Mouse (Mus musculus) right cerebral cortex, postnatal 4 days (tissue): ENCODE measurements around the gene Prnp.

Experiments
- DNase-seq: peaks from one replicate; pipeline ENCODE4 v3.0.0-alpha.2; 2022

Prnp gene

DNA sequence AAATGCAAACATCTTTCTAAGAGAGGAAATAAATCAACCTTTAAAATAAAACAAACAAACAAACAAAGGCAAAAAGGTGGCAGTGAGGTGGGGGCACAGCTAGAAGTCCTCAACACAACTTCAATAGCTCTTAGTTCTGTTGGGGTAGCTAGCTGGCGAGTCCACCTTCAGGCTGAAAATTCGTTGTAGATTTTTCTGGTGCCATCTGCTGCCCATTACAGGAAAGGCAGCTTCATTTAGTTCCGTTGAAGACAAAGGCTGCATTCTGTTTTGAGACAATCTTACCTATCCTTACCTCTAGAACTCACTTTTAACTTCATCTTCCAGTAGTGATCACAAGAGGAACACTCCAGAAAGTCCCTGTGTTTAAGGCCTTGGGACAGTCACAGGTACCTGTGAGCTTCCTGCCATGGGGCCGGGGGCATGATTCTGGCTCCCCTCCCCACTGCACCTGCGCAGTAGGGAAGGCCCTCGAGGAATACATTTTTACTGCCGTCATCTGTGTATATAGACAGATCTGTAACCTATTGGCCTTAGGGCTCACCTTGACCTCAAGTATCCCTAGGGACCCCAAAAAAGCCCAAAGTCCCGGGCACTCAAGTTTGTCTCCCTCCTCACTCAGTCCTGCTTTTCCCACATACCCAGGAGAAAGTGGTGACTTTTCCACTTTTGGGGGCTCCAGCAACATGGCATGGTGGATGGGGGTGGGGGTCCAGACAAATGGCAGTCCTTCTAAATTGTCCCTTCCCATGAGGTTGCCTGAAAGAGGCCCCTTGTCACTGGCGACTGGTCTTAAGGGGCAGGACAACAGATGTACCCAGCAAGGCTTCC is 40.3 kb downstream of the Prnp start:
- DNase-seq = peak; percentile 65

DNA sequence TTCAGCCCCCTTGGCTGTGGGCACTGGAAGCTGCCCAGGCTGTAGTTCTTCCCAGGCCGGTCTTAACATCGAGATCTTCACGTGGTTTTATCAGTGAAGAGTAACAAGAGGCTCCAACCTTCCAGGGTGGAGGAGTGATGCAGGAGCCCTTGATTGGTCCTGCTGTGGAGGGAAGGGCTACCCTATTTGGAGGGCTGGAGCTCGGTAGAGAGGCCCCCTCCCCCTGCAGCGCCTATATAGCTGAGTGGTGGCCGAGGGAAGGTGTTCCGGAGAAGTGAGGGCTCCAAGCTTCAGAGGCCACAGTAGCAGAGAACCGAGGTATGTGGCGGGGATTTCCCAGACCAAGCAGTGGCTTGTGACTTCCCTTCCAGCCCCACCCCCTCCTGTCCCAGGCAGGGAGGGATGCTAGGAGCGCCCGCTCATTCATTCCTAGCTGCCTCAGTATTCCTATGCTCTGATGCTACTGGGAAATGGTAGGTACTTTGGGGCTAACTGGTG is 40.9 kb downstream of the Prnp start, which contains the start of gene Prnd:
Gene Prnd (plus strand): TSS at position 264 of the 498 bp plus-strand sequence.
- no peak for DNase-seq

- DNase-seq = no peak
Observed at GRCm38 (mm10) chr2:131952456-131952855, 42.7 kb downstream of the Prnp start.

- no peak for DNase-seq
Observed at GRCm38 (mm10) chr2:131952961-131953538, 43.3 kb downstream of the Prnp start.

GRCm38 (mm10) chr2:131953711-131954110 is 44.0 kb downstream of the Prnp start:
- no peak for DNase-seq

DNA sequence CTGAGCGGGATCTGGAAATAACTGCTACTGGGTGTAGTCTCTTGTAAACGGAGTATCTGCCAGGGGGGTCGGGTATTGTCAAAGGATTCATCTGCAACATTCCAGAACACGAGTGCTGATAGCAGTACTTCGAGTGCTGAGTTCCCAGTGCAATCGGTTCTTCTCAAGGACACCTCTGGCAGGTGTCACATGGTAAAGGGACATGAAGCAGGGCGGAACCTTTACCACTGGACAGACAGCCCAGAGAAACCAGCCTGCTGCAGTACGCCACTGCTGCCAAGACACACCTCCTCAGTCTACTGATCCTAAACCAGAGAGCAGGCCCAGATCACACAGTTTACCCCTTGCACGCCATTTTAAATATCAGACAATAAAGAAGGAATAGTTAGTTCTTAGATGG is 45.1 kb downstream of the Prnp start:
- DNase-seq = no peak

GRCm38 (mm10) chr2:131955264-131955663 is 45.5 kb downstream of the Prnp start:
- no peak for DNase-seq

DNA sequence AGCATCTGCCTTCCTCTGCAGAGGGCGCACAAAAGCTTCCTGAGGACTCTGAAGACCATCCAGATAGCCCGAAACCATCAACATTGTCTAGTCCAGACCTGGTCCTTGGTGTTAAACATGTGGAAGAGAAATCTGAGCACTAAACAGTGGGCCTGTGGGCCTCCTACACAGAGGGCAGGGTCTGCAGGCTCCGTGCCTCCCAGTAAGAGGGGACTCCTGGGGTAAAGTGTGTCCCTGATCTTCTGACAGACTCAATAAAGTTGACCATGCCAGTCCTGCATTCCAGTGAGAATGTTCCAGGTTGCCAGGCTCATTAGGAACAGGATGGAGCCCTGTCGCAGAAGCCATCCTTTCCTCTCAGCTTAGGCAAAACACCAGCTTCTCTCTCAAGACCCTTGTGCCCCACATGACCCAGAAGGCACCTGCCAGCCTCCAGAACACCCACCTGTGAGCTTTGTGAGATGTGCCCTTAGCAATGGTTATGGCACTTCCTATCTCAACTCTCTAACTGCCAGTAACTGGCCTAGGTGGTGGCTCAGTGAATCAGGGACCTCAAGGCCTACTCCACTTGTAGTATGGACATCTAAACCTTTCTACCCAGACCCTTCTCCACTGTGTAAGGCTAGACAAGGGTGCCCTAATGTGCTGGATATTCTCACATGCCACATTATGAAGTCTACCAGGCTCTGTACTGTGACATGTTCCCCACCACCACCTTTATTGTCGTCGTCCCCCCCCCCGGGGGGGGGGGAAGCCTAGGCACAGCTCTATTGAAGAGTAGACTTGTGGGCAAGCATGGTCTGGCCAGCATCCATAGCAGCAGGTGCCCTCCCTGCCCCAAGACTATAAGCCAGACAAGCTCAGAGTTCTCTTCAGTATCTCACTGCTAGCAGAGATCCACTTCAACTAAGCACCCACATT is 46.9 kb downstream of the Prnp start:
- no peak for DNase-seq

- no peak for DNase-seq
Observed at GRCm38 (mm10) chr2:131957731-131958222, 48.0 kb downstream of the Prnp start.

DNA sequence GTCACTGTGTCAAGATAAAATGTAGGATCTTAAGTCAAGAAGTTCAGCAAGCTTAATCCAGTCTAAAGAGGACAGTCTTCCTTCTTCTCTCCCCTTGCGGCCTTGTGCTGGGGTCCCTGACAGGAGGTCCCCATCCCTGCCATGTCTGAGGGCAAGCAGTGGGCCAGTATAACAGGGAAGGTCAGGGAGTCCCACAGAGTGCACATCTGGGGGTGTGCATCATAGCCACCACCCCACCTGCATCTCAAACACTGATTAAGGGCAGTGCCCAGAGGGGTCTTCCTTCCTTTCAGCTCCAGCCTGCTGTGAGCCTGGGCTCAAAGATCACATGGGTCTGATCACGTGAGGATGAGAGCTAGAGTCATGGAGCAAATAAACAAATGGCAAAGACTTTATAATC is 51.9 kb downstream of the Prnp start:
- no peak for DNase-seq

DNA sequence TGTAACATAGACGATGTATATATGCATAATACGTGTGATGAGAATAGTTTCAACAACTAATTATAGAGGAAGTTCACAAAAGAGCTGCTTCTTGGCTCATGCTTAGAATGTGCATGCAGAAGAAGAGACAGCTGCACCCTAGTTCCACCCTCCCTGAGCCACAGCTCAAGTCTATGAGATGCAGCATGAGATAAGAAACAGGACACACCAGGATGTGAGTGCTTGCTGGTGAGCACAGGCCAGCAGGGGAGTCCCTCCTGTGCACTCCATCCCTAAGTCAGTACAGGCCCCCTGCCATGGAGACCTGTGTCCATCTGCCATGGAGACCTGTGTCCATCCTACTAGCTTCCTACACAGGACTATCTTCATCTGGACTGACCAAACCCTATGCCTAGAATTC is 60.9 kb downstream of the Prnp start:
- no peak for DNase-seq

GRCm38 (mm10) chr2:131971098-131971497 is 61.4 kb downstream of the Prnp start:
- no peak for DNase-seq

- DNase-seq = no peak
Observed at GRCm38 (mm10) chr2:131976663-131977062, 66.9 kb downstream of the Prnp start.

GRCm38 (mm10) chr2:131980866-131981265 is 71.1 kb downstream of the Prnp start:
- no peak for DNase-seq

- peak; percentile 52 for DNase-seq
Observed at GRCm38 (mm10) chr2:131982546-131983196, 72.9 kb downstream of the Prnp start.

- DNase-seq = no peak
Observed at GRCm38 (mm10) chr2:131987950-131988349, 78.2 kb downstream of the Prnp start.
